Mouse (Mus musculus) liver, embryonic 14.5 days (tissue): ENCODE measurements around the gene Fastk. TPM values are rescaled to one million over a fixed set of nuclear protein-coding genes. Genes with fewer than 3 reads are reported as not detected.

Experiments
- ATAC-seq: fragments of 200-750 bp; cut with Nextera tagmentation; 2 replicates; pipeline ENCODE4 v1.8.0; 2017; ENCODE audit warnings: moderate number of reproducible peaks, mild to moderate bottlenecking, moderate library complexity; ENCODE audit not compliant: insufficient read depth
- DNase-seq, 3 experiments: peaks; one replicate each; pipeline ENCODE4 v3.0.0-alpha.2; 2012 to 2013; ENCODE audit warnings: low read depth in 3 of 3, low spot score in 3 of 3
- H3K27ac ChIP-seq: fragments of 300-500 bp; sonication (generic); 2 replicates; pipeline ENCODE4 v1.5.1; 2014; ENCODE audit warnings: moderate library complexity, mild to moderate bottlenecking, control low read depth, inconsistent platforms
- H3K27me3 ChIP-seq: fragments of 300-500 bp; sonication (generic); 2 replicates; pipeline ENCODE4 v1.6.1; 2014; ENCODE audit warnings: mild to moderate bottlenecking, low read length, moderate library complexity; ENCODE audit not compliant: control insufficient read depth, insufficient read depth
- H3K36me3 ChIP-seq: fragments of 300-500 bp; sonication (generic); replicated peaks from 2 replicates; pipeline ENCODE4 v1.6.1; 2014; ENCODE audit warnings: low read depth; ENCODE audit not compliant: control insufficient read depth, insufficient read depth
- H3K4me1 ChIP-seq, 2 experiments: fragments of 200-500 bp in 1 of 2; fragments of 300-500 bp in 1 of 2; sonication (generic) in 1 of 2; replicated peaks; 2 replicates each; pipeline ENCODE4 v1.6.1; 2012 to 2014; ENCODE audit warnings: antibody characterized with exemption in 1 of 2, inconsistent platforms in 1 of 2, low read length in 1 of 2; ENCODE audit not compliant: control insufficient read depth in 2 of 2, insufficient read depth in 2 of 2
- H3K4me2 ChIP-seq: fragments of 300-500 bp; sonication (generic); 2 replicates; pipeline ENCODE4 v1.6.1; 2014; ENCODE audit warnings: low read depth, mild to moderate bottlenecking, control low read depth, moderate library complexity
- H3K4me3 ChIP-seq, 2 experiments: fragments of 200-500 bp in 1 of 2; fragments of 300-500 bp in 1 of 2; sonication (generic) in 1 of 2; 2 replicates each; pipeline ENCODE4 v1.5.1; 2012 to 2014; ENCODE audit warnings: low read depth in 2 of 2, low read length in 2 of 2, mild to moderate bottlenecking in 2 of 2, control low read depth in 1 of 2, inconsistent platforms in 1 of 2, moderate library complexity in 1 of 2; ENCODE audit not compliant: insufficient read depth in 1 of 2
- H3K9ac ChIP-seq: fragments of 300-500 bp; sonication (generic); replicated peaks from 2 replicates; pipeline ENCODE4 v1.6.1; 2014; ENCODE audit warnings: mild to moderate bottlenecking, control low read depth, moderate library complexity
- H3K9me3 ChIP-seq: fragments of 300-500 bp; sonication (generic); 2 replicates; pipeline ENCODE4 v1.6.1; 2016; ENCODE audit warnings: low read length, mixed read lengths; ENCODE audit not compliant: control insufficient read depth
- CTCF ChIP-seq: IDR thresholded peaks from 2 replicates; pipeline ENCODE4 v1.5.1; 2016; ENCODE audit warnings: antibody characterized with exemption, low read depth, control low read depth
- EP300 ChIP-seq: IDR thresholded peaks from 2 replicates; pipeline ENCODE4 v1.6.1; 2016; ENCODE audit warnings: antibody characterized with exemption, low read depth
- WGBS: fragments of 180-500 bp; shearing (Covaris S2); extraction: QIAGEN DNeasy Blood & Tissue Kit; methylation state at CpG from one replicate; pipeline ENCODE4 v1.1.7; 2014; ENCODE audit not compliant: insufficient replicate concordance; 5-methylcytosine and 5-hydroxymethylcytosine counted together
- polyA plus RNA-seq, 2 experiments: library from polyadenylated mRNA; depleted of rRNA in 1 of 2; stranded (reverse) in 1 of 2; unstranded in 1 of 2; fragments of >200 nt; fragmentation: Nextera tagmentation in 1 of 2; extraction: Ambion mirVana in 1 of 2; gene quantifications; 2 replicates each; pipeline versions ENCODE4 v1.2.1 to v1.2.3; 2012 to 2014

The Fastk gene
- polyA plus RNA-seq, 2 experiments = 40.8 to 59.9 TPM

DNA sequence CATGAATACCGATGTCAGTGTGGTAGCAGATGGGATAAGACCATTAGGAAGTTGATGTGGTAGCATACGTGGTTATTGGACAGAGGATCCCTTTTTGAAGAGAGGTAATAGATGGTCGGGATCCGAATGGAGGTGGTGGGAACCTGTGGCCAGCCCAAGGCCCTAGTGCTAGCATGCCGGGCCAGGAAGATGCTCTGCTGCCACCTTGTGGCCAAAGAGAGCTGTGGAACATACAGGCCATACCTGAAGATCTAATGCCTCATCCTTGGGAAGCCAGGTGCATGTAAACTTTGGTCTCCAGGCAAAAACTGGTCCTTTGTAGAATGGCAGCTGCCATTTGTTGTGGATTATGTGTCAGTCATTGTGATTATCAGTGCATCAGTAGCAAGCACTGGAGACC lies 25.5 kb upstream of the Fastk start:
- H3K9ac ChIP-seq = no peak overlapping the region
- no peaks in the 10 kb centered on the region for H3K9me3 ChIP-seq
- 0 out of 4 replicates have a peak, but pooled peaks cover 0 to 2% of the 10 kb centered on the region in 2 experiments for H3K4me1 ChIP-seq
- ATAC-seq (peak; percentile 63; the same call in 1 of the 2 replicates), DNase-seq (peak; percentile 50 to 68 (median 58))
- 16% methylated on average over 5 of the region's 5 CpGs for WGBS
- H3K36me3 ChIP-seq = no peaks in the 10 kb centered on the region
- peaks cover 24% of the 10 kb centered on the region for H3K27me3 ChIP-seq
- H3K4me2 ChIP-seq = no peak overlapping the region
- TF ChIP-seq CTCF (peak; percentile 99), EP300 (no peak)
- no peak overlapping the region for H3K27ac ChIP-seq
- no peak overlapping the region for H3K4me3 ChIP-seq

DNA sequence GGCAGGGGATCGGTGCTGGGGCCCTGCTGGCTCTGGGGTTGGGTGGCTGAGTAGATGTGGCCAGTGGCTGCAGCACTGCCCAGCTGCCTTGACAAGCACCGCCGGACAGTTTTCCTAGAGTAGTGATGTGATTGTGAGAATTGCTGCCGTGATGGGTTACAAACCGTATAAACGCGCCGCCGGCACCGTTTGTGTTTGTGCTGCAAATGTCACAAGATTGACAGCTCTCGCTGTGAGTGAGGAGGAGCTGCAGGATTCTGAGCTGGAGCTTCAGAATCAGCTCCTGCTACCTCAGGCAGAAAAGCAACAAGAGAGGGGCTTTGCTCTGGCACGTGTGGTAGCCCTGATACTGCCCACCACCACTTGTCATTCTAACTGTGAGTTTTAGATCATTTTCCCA lies 21.7 kb upstream of the Fastk start:
- Histone ChIP-seq H3K4me3 (no peak overlapping the region), H3K4me1 (no peaks in the 10 kb centered on the region), H3K27me3 (no peaks in the 10 kb centered on the region), H3K4me2 (no peak overlapping the region), H3K27ac (no peak overlapping the region), H3K36me3 (no peaks in the 10 kb centered on the region), H3K9ac (no peak overlapping the region), H3K9me3 (no peaks in the 10 kb centered on the region)
- TF ChIP-seq CTCF (no peak), EP300 (no peak)
- WGBS = 74% methylated on average over 12 of the region's 12 CpGs
- DNase-seq = no peak
- ATAC-seq = no peak

DNA sequence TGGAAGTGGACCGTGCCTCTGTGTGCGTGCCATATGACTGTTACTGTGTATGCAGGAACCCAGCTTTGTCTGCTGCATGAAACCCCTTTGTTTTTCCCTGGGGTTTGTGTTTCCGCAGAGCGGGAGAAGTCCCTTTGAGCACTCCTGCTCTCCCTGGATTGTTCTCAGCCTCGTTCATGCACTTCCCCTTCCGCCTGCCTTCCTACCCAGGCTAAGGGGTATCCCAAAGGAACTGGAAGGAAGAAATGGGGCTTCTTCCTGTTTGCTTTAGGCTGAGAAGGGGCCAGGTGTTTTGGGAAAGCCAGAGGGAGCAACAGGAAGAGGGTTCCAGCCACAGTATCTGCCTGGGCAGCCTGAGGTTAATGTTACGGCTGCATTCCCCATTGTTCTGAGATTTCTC lies 10.5 kb upstream of the Fastk start:
- DNase-seq = no peak
- H3K27ac ChIP-seq = no peak overlapping the region
- TF ChIP-seq CTCF (no peak), EP300 (no peak)

DNA sequence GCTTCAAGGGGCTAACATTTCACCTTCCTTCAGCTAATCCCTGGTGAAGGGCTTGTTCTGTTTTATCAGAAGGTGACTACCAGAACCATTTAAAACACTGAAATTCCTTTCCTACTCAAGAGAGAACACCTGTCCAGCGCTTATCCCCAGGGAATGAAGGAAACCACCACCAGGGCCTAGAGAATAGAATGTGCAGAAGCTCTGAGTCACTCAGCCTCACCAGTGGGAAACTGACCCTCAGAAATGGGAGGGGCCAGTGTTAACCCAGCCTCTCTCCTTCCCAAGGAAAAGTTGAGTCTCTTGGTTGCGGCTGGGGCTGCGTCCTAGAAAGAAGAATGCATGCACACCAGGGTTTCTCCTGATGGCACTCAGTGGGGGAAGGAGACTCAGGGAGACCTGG lies 10.0 kb upstream of the Fastk start:
- peaks cover 19 to 22% of the 10 kb centered on the region in 2 experiments for H3K4me1 ChIP-seq
- no peak overlapping the region for H3K4me2 ChIP-seq
- WGBS = 86% methylated on average over 3 of the region's 3 CpGs
- H3K36me3 ChIP-seq = no peaks in the 10 kb centered on the region; the same call in 1 of the 2 replicates
- no peak overlapping the region for H3K27ac ChIP-seq
- H3K9me3 ChIP-seq = no peaks in the 10 kb centered on the region
- TF ChIP-seq CTCF (no peak), EP300 (no peak)
- no peaks in the 10 kb centered on the region for H3K27me3 ChIP-seq
- ATAC-seq (no peak), DNase-seq (no peak)
- no peak overlapping the region for H3K9ac ChIP-seq
- H3K4me3 ChIP-seq = no peak overlapping the region

More for the DNA sequence above, 10.5 kb upstream of the Fastk start:
- Histone ChIP-seq H3K4me2 (no peak overlapping the region), H3K9me3 (no peaks in the 10 kb centered on the region), H3K4me3 (no peak overlapping the region), H3K4me1 (peaks cover 18 to 19% of the 10 kb centered on the region in 2 experiments), H3K9ac (no peak overlapping the region), H3K36me3 (no peaks in the 10 kb centered on the region; the same call in 1 of the 2 replicates), H3K27me3 (no peaks in the 10 kb centered on the region)
- ATAC-seq = no peak
- 72% methylated on average over 7 of the region's 7 CpGs for WGBS

DNA sequence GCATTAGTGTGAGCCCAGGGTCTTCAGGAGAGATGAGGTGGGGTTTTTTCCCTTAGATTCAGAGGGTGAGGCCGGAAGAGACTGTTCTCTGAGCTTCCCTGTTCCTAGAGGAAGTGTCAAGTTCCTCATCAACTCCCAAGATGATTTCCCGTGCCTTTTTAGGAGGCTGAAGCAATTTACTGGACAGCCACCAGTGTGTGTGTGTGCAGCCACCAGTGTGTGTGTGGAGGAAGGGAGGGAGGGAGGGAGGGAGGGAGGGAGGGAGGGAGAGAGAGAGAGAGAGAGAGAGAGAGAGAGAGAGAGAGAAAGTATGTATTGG lies 8.9 kb upstream of the Fastk start:
- WGBS = 51% methylated on average over 2 of the region's 2 CpGs
- Histone ChIP-seq H3K4me3 (peak overlapping the region in 1 of 2 experiments; percentile 90; a peak in 2 of 4 replicates), H3K27me3 (no peaks in the 10 kb centered on the region), H3K27ac (no peak overlapping the region), H3K4me2 (peak overlapping the region; percentile 100), H3K4me1 (peaks cover 19 to 22% of the 10 kb centered on the region in 2 experiments), H3K9ac (peak overlapping the region; percentile 89; the same call in 1 of the 2 replicates), H3K36me3 (no peaks in the 10 kb centered on the region; the same call in 1 of the 2 replicates), H3K9me3 (no peaks in the 10 kb centered on the region)
- ATAC-seq (no peak), DNase-seq (no peak)
- TF ChIP-seq CTCF (no peak), EP300 (no peak)
